Mouse (Mus musculus): ENCODE measurements at regions not wholly inside any gene's neighbourhood (a gene's known extent, or its start where the extent isn't known, plus 50 kb on each side); places are given as distances from the start of the nearest gene placed in this dataset.

DNA sequence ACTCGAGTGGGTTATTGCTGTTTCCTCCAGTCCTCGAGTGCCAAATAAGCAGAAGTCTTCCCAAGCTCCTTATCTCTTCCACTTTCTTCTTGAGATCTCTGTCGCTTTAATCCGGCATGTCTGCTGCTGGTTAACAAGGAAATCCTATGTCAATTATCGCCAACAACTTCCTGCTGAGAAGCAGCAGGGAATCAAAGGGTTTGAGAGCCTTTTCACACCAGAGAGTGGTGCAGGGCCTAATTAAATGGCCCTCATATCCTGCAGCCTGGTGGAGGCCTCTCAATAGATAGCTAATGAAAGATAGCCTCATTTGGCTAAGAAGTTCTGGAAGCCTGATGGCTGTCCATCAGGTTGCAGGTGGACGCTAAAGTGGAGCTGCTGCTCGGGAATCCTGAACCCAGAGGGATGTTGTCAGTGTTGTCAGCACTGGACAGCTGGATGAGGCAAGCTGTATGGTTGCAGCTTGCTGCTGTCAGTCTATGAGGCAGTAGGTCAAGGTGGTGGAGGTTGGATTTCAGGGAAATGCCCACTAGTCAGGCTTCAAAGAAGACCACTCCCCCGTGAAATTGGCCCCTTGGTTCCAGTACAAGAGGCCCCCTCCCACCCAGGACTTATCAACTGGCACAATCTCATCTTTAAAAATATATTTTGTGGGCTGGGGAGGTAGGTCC is 225.5 kb downstream of the Rab11fip2 start:
- intact Hi-C loops (cut with DNase I), result no loop called here
- no peak for DNase-seq

GRCm38 (mm10) chr19:59738541-59738940 is 204.9 kb downstream of the Rab11fip2 start:
- intact Hi-C loops (cut with DNase I), result no loop called here
- DNase-seq, result peak; percentile 5

DNA sequence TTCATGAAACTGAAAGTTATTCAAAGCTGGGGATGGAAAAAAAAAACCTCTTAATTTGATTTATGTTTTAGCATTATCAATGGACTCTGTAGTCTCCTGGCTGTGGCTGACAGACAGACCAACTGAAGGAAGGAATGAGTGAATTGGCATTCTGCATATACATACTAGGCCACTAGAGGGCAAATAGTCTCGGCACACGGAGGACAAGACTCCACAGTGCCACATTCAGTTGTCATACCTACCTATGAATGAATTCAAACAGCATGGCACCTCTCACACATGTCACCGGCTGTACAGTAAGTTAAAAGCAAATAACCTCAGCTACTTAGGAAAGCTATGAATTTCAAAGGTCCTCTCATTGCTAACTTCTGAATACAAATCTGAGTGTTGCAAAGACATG is 200.5 kb downstream of the Rab11fip2 start:
- intact Hi-C loops (cut with DNase I), result loop anchor here (2.0 to 5.0 kb wide), 2 partner anchors 291 to 568 kb away; no protein-coding TSS in a partner anchor
- DNase-seq, result peak; percentile 15 to 16

DNA sequence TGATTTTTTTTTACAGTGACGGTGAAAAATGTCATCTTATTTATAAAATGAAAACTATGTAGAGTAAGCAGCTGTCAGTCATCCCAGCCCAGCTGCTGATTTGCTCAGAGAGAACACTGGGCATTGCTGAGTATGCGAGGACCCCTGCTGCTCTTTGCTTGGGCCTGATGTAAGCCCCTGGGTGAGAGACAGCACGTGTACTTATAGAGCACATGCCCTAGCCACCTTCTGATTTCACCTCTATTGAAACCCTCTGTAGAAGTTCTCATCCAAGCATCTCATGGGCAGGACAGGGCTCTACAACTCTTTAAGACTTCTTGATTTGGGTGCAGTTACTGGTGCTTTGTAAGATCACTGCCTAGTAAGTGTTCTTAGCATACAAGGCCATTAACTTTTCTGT is 182.2 kb downstream of the Rab11fip2 start:
- DNase-seq, result no peak

GRCm38 (mm10) chr19:59784401-59785046 is 158.9 kb downstream of the Rab11fip2 start:
- intact Hi-C loops (cut with DNase I), result loop anchor here (10.0 kb wide), 1 partner anchor 270 kb away; no protein-coding TSS in a partner anchor
- no peak for DNase-seq

More for the DNA sequence above, 182.2 kb downstream of the Rab11fip2 start:
- intact Hi-C loops (cut with DNase I), result no loop called here

GRCm38 (mm10) chr19:59831304-59831703 is 112.2 kb downstream of the Rab11fip2 start:
- intact Hi-C loops (cut with DNase I), result no loop called here
- no peak for DNase-seq

DNA sequence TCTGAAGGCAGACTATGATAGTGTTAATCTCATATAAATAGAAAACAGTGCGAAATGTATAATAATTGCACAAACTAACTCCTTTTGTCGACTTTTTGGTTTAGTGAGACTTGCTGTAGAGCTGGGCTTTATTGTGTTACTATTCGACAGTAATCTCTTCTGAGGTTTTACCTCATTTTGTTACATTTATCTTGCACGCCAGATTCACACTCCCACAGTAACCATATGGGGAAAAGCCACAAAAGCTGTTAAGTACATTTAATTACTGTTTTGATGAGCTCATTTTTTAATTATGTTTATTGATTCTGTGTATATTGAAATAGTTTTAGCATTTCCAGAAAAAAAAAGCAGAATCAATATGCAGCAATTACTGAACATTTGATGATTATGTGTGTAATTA is 106.3 kb downstream of the Rab11fip2 start:
- intact Hi-C loops (cut with DNase I), result no loop called here

GRCm38 (mm10) chr19:59837628-59838027 is 105.8 kb downstream of the Rab11fip2 start:
- intact Hi-C loops (cut with DNase I), result no loop called here

More for the DNA sequence above, 106.3 kb downstream of the Rab11fip2 start:
- DNase-seq, result no peak

DNA sequence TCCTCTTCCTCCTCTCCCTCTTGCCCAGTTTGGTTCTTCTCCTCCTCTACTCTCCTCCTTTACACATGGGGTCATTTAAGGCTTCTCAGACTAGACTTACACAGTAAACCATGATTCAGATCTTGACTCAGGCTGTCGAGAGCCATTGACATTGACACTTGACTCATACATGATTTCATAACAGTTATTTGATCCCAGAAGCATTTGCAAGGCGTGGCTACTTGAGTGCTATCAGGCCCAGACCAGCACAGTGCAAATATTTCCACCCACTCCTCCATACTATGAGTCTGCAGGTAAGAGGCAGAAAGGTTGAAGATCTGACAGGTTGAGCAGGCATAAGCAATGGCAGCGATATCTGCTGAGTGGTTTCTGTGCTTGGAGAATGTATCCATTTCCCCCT is 99.2 kb downstream of the Rab11fip2 start:
- no peak for DNase-seq
- intact Hi-C loops (cut with DNase I), result no loop called here

More at GRCm38 (mm10) chr19:59837628-59838027, 105.8 kb downstream of the Rab11fip2 start:
- no peak for DNase-seq

GRCm38 (mm10) chr19:59846807-59847206 is 96.6 kb downstream of the Rab11fip2 start:
- DNase-seq, result no peak
- intact Hi-C loops (cut with DNase I), result no loop called here

- DNase-seq, result no peak
- intact Hi-C loops (cut with DNase I), result no loop called here
Measured at GRCm38 (mm10) chr19:59850696-59851095, 92.8 kb downstream of the Rab11fip2 start.

GRCm38 (mm10) chr19:59852011-59852738 is 91.3 kb downstream of the Rab11fip2 start:
- no peak for DNase-seq
- intact Hi-C loops (cut with DNase I), result no loop called here

Data from heart, postnatal 10 days (tissue).